Mouse (Mus musculus) left cerebral cortex, adult 18-20 months (tissue): ENCODE measurements around the gene Ubqln1. TPM values are rescaled to one million over a fixed set of nuclear protein-coding genes. Genes with fewer than 3 reads are reported as not detected.
"Not testable (repeated sequence)": the region's sequence is repeated elsewhere in the genome, so short reads cannot be mapped to it uniquely, and the experiment has no call there.

ENCODE experiments used
- DNase-seq, 2 experiments: peaks; one replicate each; pipeline ENCODE4 v3.0.0; 2021 to 2022; ENCODE audit warnings: low spot score in 2 of 2, mixed read lengths in 1 of 2
- total RNA-seq, 2 experiments: library from RNA; stranded (reverse); gene quantifications; 2 replicates each; pipeline ENCODE4 v1.2.3; 2021

Ubqln1 gene
- total RNA-seq, 2 experiments from 2014 or later = 155 to 162 TPM

DNA sequence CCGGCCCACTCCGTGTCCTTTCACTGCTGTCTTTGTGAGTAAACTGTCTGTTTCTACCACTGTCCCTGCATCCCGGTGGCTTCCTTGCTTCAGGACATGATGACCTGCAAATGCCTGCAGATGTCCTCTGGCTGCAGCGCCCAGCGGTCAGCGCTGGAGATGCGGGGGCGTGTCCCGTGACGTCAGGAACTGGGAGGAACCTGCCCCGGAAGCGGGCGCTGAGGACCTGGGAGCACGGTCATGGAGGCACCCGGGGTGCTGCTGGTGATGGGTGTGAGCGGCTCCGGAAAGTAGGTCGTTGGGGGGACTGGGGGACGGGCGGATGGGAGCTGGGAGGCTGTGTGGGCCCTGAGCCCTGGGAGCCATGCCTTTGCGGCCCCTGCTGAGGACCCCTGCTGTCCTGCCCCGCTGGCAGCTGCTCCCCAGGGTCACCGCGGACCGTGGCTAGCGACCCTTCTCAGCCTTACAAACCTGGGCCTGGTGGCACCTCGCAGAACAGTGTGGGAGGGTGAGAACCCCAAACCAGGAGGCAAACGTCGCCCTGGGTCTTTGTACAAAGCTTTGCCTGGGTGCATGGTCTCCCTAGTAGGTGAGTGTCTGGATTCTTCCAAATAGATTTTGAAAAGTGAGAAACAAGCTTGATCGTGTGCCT is 57.9 kb downstream of the Ubqln1 start, which contains the start of gene Idnk:
Idnk (plus strand) TSS at position 203 of the 652 bp plus-strand sequence.
- peak; percentile 85 to 90 for DNase-seq

DNA sequence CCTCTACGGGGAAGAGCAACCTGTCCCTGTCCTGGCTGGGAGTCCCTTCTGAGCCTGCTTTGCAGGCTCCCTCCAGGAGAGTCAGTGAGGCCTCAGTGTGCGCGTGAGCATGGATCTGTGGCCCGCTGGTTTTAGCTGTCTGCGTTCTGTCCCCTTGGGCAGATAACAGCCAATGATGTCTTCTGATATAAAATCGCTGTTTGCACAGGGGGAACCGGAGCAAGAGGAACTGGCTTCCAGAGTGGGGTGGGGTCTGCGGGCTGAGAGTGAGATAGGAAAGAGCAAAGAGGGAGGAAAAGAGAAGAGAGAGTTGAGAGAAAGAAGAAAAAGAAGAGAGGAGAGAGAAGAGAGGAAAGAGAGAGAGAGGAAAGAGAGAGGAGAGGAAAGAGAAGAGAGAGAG is 58.4 kb downstream of the Ubqln1 start:
- peak in 1 of 2 experiments; percentile 24 for DNase-seq

DNA sequence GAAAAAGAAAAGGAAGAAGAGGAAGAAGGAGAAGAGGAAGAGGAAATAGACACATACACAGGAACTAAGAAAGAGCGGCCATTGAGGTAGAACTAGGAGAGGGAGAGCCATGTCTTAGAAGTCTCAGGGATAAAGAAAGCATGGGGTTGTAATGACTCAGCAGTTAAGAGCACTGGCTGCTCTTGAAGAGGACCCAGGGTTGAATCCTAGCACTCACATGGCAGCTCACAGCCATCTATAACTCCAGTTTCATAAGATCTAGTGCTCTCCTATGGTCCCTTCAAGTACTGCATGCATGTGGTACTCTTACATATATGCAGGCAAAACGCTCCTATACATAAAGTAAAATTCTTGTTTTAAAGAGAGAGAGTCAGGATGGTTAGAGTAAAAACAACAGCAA is 59.4 kb downstream of the Ubqln1 start:
- no peak for DNase-seq

DNA sequence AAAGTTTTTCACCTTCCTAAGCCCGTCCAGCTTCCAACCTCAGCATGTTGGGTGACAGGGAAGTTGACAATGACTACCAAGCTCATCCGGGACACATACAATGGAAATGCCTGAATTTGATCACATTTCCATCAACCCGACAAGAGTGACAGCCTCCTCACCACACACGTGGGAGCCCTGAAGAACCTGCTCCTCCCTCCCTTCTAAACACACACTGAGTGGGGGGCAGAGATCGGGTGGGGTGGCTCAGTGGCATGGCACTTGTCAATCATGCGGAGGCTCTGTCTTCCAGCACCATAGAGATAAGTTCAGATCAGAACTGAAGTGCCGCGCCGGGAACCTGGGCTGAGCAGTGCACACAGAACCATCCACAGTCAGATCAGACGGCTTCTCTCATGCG is 65.0 kb downstream of the Ubqln1 start:
- no peak for DNase-seq

DNA sequence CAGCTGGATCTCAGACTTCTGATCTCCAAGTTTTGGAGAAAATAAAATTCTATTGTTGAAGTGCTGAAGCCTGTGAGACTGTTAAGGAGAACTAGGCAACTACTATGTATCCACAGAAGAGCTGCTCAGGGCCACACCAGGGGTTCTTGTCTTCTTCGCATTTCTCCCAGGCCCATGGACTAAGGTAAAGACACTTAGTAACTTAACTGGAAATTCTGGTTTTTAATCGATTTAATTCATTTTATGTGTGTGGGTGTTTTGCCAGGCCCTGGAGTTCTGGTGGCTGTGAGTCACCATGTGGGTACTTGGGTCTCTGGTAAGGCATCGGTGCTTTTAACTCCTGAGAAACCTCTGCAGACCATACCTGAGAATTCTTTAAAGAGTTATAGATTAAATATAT is 65.8 kb downstream of the Ubqln1 start:
- DNase-seq = no peak

DNA sequence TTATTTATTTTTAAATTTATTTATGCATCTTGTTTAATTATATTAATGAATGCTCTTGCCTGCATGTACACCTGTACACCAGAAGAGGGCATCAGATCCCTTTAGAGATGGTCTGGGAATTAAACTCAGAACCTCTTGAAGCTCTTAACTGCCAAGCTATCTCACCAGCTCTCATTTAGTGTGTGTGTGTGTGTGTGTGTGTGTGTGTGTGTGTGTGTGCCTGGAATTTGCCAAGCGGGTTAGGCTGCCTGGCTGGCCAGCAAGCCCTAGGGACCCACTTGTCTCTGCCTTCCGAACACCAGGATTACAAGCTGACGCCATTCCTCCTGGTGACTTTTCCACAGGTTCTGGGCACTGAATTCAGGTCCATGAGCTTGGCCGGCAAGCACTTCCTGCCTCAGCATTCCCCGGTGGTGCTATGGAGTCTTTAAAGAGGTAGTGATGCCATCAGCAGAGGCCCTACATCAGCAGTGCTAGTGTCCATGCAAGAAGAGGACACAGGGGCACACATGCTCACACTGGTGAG is 66.4 kb downstream of the Ubqln1 start:
- DNase-seq = no peak

DNA sequence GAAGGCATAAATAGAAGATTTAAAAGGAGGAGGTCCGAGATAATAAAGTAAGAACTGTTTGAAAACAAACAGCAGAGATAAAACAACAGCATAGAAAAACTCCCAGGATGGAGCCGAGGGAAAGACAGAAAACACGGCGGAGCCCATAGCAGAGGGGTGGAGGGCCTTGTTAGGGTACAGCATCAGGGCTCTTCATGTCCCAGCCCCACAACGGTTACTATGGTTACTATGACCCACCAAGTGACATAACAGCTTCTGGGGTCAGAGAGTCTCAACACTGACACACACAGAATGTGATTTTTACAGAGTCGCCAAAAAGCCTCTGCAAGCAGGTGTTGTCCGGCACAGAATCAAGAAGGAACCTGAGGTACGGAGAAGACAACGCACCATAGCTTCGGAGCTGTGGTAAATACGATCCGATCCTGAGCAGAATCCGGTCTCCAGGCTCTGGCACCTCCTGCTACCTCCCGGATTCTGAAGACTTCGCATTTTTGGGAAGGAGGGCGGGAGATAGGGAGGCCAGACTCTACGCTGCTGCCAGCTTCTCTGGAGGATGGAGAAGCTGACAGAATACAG is 67.1 kb downstream of the Ubqln1 start:
- peak; percentile 40 to 49 for DNase-seq

DNA sequence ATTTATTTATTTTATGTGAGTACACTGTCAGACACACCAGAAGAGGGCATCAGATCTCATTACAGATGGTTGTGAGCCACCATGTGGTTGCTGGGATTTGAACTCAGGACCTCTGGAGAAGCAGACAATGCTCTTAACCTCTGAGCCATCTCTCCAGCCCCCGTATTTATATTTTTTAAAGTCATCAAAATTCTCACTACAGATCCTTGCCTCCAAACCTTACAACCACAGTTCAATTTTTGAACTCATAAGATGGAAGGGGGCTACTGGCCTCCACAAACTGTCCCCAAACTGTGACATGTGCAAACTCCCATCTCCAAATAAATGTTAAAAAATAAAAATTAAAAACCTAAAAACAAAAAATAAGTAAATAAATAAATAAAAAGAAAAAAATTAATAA is 67.7 kb downstream of the Ubqln1 start:
- no peak for DNase-seq

DNA sequence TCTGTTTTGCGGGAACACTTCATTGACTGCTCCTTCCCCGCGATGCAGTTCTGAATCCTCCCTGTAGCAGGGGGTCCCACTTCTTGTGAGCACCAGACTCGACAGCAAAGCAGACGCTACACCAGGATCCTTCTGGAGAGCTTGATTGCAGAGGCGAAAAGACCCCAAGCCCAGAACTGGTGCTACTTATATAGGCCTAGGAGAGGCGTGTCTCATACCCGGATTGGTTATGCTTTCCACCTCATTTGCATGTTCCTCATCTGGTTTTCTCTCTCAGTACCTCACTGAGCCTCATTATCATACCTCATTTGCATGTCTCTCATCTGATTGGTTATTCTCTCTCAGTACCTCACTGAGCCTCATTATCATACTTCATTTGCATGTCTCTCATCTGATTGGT is 68.8 kb downstream of the Ubqln1 start:
- DNase-seq = not testable (repeated sequence)

DNA sequence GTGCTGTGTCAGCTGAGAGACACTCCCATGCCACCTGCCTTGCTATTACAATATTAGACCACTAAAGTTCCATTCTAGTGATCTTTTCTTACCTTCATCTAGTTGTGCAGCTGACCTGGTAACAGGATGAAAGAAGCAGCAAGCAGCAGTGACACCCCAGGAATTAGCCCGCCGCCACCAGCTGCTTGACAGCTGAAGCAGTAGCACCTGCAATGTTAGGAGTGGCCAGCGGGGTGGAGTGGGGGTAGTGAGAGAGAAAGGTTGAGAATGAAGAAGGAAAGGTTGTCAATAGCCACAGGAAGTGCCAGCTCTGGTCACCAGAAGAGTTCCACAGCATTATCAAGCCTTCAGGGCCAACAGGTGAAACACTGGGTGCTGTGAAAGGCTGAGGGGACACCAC is 83.8 kb downstream of the Ubqln1 start:
- no peak for DNase-seq

DNA sequence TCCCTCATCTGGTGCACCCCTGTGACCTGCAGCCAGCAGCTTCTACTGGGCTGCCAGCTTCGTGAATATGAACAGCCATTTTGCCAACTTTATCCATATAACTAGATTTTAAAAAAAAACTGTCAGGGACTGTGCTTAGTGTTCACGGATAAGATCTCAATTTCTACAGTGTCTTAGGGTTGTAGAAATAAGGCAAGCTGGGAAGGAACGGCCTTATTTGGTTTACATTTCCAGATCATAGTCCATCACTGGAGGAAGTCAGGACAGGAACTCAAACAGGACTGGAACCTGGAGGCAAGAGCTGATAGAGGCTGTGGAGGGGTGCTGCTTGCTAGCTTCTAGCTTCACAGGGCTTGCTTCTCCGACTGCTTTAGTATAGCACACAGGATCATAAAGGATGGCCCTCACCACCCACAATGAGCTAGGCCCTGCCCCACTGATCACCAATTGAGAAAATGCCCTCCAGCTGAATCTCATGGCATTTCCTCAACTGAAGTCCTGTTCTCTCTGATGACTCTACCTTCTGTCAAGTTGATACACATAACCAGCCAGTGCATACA is 85.7 kb downstream of the Ubqln1 start:
- DNase-seq = no peak

DNA sequence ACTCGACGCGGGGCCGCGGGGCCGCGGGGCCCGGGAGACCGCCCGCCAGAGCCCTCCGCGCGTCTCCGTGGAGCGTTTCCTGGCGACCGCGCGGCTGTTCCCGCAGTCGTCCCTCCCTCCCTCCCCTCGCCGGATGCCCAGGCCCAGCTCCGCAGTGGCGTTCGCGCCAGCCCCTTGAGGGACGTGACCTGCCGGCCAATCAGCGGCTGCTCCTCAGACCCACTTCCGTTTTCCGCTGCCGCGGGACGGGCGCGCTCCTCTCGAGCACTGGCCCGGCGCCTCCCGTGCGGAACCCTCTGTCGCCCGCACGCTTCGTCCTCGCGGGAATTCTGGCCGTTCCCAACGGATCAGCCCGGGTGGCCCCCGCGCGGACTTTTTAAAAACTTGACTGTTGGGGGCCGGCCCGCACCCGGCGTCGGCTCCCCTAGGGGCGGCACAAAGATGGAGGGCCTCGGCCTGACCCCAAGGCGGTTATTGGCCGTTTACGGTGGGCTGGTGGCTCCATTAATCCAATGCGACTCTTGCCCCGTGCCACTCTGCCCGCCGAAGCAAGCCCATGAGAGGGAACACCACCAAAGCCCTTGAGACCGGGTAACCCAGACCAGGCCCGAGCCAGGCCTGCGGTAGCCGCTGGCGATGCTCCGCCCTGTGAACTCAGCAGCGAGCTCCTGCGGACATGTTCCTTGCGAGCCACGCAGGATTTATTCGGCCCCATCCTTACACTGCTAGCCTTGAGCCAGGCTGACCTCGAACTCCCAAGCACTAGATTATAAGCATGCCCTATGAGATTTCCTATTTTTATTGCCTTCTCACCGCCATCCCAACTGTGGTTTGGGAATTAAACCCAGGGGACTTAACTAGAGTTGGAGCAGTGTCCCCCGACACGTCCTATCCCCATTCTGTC is 86.4 kb downstream of the Ubqln1 start:
- DNase-seq = peak; percentile 94 to 97

DNA sequence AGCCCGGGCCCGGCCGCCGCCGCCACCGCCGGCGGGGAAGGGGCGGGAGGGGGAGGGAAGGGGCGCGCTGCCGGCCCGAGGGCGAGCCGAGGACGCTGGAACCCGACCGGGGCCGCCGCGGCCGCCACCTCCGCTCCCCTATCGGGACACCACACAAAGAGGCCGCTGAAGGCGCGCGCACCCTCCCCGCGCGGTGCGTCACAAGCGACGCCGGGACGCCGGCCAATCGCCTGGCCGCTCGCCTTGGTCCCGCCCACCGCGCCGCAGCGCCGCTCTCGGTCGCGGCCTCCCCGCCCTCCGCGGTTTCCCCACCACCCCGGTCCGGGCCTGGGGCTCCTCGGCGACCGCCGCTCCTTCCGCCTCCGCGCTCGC is 87.1 kb downstream of the Ubqln1 start, which contains the start of gene Hnrnpa0:
Hnrnpa0 (minus strand) TSS at position 161 of the 372 bp plus-strand sequence.
- peak; percentile 91 to 94 for DNase-seq

DNA sequence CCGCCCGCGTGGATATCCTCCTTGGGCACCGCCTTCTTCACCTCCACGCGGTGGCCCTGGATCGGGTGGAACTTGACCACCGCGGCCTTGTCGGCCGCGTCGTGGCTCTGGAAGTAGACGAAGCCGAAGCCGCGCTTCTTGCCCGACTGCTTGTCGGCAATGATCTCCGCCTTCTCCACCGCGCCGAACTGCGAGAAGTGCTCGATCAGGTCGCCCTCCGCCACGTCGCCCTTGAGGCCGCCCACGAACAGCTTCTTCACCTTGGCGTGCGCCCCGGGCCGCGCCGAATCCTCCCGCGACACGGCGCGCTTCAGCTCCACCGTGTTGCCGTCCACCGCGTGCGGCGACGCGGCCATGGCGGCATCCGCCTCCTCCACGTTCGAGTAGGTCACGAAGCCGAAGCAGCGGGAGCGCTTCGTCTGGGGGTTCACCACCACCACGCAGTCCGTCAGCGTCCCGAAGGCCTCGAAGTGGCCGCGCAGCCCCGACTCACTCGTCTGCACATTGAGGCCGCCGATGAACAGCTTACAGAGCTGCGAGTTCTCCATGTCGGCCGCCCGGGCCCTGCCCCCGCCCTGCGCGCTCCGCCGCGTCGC is 87.6 kb downstream of the Ubqln1 start:
- peak; percentile 45 to 74 for DNase-seq

DNA sequence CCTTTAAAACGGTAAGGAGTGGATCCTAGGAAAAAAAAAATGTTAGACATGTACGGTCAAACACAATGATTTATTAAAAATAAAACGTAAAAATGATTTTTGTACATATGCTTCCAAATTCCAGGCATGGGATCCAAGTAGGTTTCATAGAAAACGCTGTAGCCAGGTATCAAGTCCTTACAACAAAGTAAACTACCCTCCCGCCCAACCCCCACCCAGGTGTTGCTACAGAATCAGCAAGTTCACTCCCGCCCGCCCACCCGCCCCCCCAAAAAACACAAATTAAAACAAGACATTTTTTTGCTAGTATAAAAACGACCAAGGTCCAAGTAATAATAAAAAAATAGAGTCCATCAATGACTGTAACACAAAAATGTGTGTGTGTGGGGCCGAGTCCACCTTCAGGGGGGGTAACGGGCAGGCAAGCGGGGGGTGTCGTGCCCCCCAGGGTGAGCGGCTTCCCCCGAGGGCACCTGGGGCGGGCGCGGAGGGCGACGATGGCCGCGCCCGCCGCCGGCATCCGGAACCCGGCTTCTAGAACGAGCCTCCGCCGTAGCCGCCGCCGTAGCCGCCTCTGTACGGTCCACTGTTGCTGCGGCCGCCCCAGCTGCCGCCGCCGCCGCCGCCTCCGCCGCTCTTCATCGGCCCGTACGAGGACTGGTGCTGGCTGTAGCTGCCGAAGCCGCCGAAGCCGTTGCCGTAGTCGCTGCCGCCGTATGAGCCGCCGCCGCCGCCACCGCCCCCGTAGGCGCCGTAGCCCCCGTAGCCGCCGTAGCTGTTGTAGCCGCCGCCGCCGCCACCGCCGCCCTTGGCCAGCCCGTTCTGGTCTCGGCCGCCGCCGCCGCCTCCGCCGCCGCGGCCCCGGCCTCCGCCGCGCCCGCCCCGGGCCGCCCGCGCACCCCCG is 88.3 kb downstream of the Ubqln1 start:
- DNase-seq = no peak

Other genes with a start within 250 kb of the Ubqln1 start
- gene Klhl3, start 102.1 kb downstream of the Ubqln1 start, total RNA-seq = 10 to 100 TPM; 30.1 to 33.9 TPM
- gene Hnrnpa0, start 87.1 kb downstream of the Ubqln1 start, total RNA-seq = 100 to 1,000 TPM; 125 to 127 TPM
- gene Idnk, start 58.0 kb downstream of the Ubqln1 start, total RNA-seq = 10 to 100 TPM; 29.6 to 33.2 TPM
- gene Gkap1, start 60.0 kb upstream of the Ubqln1 start, total RNA-seq = 10 to 100 TPM; 17.4 to 18.2 TPM
- gene Kif27, start 143.5 kb upstream of the Ubqln1 start, total RNA-seq = 1 to 10 TPM; 3.6 to 3.8 TPM
- 1 to 10 TPM; 7.8 to 8.0 TPM for gene 2210016F16Rik, start 169.6 kb upstream of the Ubqln1 start, total RNA-seq
- 10 to 100 TPM; 12.8 to 15.5 TPM for gene Rmi1, start 186.6 kb upstream of the Ubqln1 start, total RNA-seq
- 100 to 1,000 TPM; 599 to 626 TPM for gene Hnrnpk, start 187.7 kb upstream of the Ubqln1 start, total RNA-seq